Mouse (Mus musculus): Measurements from ENCODE around the gene Lclat1. TPM values are rescaled to one million over a fixed set of nuclear protein-coding genes. Genes with fewer than 3 reads are reported as not detected.
A peak's percentile ranks its signal among the peaks of the same experiment; 100 is the strongest.

Gene Lclat1
- polyA plus RNA-seq, 1 experiment from 2014 or later: 24.3 TPM

DNA sequence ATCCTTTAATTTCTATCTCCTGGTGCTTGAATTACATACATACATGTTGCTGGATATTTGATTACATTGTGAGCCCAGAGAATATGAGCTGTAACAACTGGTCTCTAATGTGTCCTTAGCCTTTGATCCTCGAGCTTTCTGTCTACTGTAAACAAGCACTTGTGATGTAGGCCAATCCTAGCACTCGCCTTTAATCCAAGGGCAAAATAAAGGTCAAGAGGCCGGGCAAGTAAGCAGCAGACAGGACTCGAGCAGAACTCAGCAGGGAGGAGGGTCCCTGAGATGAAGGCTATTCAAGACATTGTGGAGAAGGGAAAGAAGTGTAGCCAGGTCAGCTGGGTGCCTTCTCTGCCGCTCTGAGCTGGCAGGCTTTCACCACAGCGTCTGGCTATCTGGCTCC lies 4.8 kb downstream of the Lclat1 start:
- no peak for TF ChIP-seq CTCF (IDR thresholded peaks at IDR 0.05; ENCODE audit: low read depth)
- no peaks in the 10 kb centered on the region for H3K36me3 ChIP-seq (ENCODE audit: control insufficient read depth, insufficient read depth)
- ATAC-seq: no peak
- H3K9me3 ChIP-seq (ENCODE audit: control insufficient read depth): no peaks in the 10 kb centered on the region
- no peaks in the 10 kb centered on the region for H3K27me3 ChIP-seq (replicated peaks; ENCODE audit: control insufficient read depth, insufficient read depth, low read length)
- 24% methylated on average over 6 of the region's 6 CpGs for WGBS
- H3K4me1 ChIP-seq (replicated peaks; ENCODE audit: control insufficient read depth, insufficient read depth, low read length): peaks cover 17% of the 10 kb centered on the region; the same call in 1 of the 2 replicates
- peak overlapping the region; percentile 37 for H3K4me2 ChIP-seq (replicated peaks; ENCODE audit: low read depth)
- H3K4me3 ChIP-seq (ENCODE audit: low read depth, low read length): no peak overlapping the region
- no peak overlapping the region for H3K9ac ChIP-seq (ENCODE audit: low read depth, low read length)
- H3K27ac ChIP-seq (ENCODE audit: low read depth, low read length): peak overlapping the region; percentile 83

DNA sequence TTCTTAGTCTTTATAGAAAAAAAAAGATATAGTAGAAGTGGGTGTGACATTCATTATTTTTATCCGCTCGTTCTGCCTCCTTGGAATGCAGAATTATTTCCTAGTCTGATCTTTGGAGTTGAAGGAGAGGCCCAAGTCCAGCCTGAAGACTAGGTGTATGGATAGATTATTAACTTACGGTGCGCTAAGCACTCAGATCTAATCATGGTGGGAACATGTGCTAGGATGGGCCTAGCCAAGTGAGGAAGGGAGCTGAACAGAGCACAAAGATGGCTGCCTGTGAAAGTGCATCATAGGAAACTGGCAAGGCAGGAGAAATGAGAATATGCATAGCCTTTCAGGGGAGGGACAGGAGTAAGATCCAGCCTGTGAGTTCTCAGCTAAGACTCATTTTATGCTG lies 5.4 kb downstream of the Lclat1 start:
- TF ChIP-seq CTCF (IDR thresholded peaks at IDR 0.05; ENCODE audit: low read depth): no peak
- H3K27ac ChIP-seq (ENCODE audit: low read depth, low read length): peak overlapping the region; percentile 83
- peak; percentile 71 for ATAC-seq
- H3K4me3 ChIP-seq (ENCODE audit: low read depth, low read length): no peak overlapping the region
- H3K9ac ChIP-seq (ENCODE audit: low read depth, low read length): no peak overlapping the region
- peak overlapping the region; percentile 37; the same call in 1 of the 2 replicates for H3K4me2 ChIP-seq (replicated peaks; ENCODE audit: low read depth)
- H3K36me3 ChIP-seq (ENCODE audit: control insufficient read depth, insufficient read depth): no peaks in the 10 kb centered on the region
- H3K9me3 ChIP-seq (ENCODE audit: control insufficient read depth): no peaks in the 10 kb centered on the region
- H3K4me1 ChIP-seq (replicated peaks; ENCODE audit: control insufficient read depth, insufficient read depth, low read length): peaks cover 17% of the 10 kb centered on the region; the same call in 1 of the 2 replicates
- WGBS: 31% methylated on average over 4 of the region's 4 CpGs
- H3K27me3 ChIP-seq (replicated peaks; ENCODE audit: control insufficient read depth, insufficient read depth, low read length): no peaks in the 10 kb centered on the region

DNA sequence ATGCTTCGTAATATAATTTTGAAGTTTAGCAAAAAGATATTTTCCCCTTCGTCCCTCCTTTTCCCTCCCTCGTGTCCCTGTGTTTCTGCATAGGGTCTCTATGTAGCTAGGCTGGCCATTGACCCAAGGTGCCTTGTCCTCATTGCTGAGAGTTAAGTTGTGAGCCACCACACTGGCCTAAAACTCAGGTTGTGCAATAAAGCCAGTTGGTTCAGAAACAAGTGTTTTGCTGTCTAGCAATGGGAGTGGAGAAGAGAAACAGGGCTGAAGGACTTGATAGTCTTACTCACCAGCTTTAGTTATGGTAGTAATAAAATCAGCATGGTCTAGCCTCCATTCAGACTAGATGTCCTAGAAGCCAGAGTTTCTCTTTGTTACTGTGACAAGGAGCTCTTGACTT lies 10.3 kb downstream of the Lclat1 start:
- 94% methylated on average over 3 of the region's 3 CpGs for WGBS

DNA sequence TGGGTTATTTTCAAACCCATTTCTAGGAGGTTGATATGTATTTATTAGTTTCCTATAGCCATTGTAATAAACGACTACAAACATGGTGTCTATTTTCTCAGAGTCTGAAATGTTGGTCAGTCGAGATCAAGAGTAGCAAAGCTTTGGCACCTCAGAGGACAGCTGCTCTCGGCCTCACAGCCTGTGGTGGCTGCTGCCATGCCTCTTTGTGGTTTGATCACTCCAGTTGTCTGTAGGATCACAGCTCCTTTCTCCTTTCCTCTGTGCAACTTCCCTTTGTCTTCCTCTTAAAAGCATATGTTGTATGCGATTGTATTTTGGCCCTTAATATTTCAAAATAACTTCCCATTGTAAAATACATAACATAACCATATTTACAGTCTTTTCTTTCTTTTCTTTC lies 10.9 kb downstream of the Lclat1 start:
- no peak for ATAC-seq
- no peak overlapping the region for H3K9ac ChIP-seq (ENCODE audit: low read depth, low read length)
- WGBS: 76% methylated on average over 4 of the region's 4 CpGs
- no peak for TF ChIP-seq CTCF (IDR thresholded peaks at IDR 0.05; ENCODE audit: low read depth)
- H3K36me3 ChIP-seq (ENCODE audit: control insufficient read depth, insufficient read depth): no peaks in the 10 kb centered on the region
- H3K4me2 ChIP-seq (replicated peaks; ENCODE audit: low read depth): no peak overlapping the region
- peaks cover 6% of the 10 kb centered on the region; the same call in 1 of the 2 replicates for H3K4me1 ChIP-seq (replicated peaks; ENCODE audit: control insufficient read depth, insufficient read depth, low read length)
- no peaks in the 10 kb centered on the region for H3K9me3 ChIP-seq (ENCODE audit: control insufficient read depth)
- H3K27ac ChIP-seq (ENCODE audit: low read depth, low read length): no peak overlapping the region
- H3K4me3 ChIP-seq (ENCODE audit: low read depth, low read length): no peak overlapping the region
- H3K27me3 ChIP-seq (replicated peaks; ENCODE audit: control insufficient read depth, insufficient read depth, low read length): no peaks in the 10 kb centered on the region

More for the DNA sequence above, 10.3 kb downstream of the Lclat1 start:
- ATAC-seq: no peak
- Histone ChIP-seq H3K36me3 (ENCODE audit: control insufficient read depth, insufficient read depth) (no peaks in the 10 kb centered on the region), H3K4me3 (ENCODE audit: low read depth, low read length) (no peak overlapping the region), H3K4me2 (replicated peaks; ENCODE audit: low read depth) (no peak overlapping the region), H3K4me1 (replicated peaks; ENCODE audit: control insufficient read depth, insufficient read depth, low read length) (peaks cover 6% of the 10 kb centered on the region; the same call in 1 of the 2 replicates), H3K9ac (ENCODE audit: low read depth, low read length) (no peak overlapping the region), H3K9me3 (ENCODE audit: control insufficient read depth) (no peaks in the 10 kb centered on the region), H3K27ac (ENCODE audit: low read depth, low read length) (no peak overlapping the region), H3K27me3 (replicated peaks; ENCODE audit: control insufficient read depth, insufficient read depth, low read length) (no peaks in the 10 kb centered on the region)
- no peak for TF ChIP-seq CTCF (IDR thresholded peaks at IDR 0.05; ENCODE audit: low read depth)

DNA sequence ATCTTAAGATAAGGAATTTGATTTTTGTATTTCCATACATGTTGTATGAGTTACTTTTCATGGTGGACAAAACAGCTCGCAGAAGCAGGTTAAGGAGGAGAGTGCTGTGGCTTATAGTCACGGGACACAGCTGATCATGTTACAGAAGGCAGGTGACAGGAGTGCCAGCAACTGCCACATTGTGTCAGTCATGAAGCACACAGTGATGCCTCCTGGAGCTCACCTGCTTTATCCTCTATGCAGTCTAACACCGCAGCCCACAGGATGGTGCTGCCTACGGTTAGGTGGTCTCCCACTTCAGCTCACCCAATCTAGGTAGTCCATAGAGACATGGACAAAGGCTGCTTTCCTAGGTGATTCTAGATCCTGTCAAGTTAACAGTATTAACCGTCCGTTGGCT lies 11.4 kb downstream of the Lclat1 start:
- ATAC-seq: no peak
- H3K9ac ChIP-seq (ENCODE audit: low read depth, low read length): no peak overlapping the region
- no peak overlapping the region for H3K4me3 ChIP-seq (ENCODE audit: low read depth, low read length)
- TF ChIP-seq CTCF (IDR thresholded peaks at IDR 0.05; ENCODE audit: low read depth): 0 out of 2 replicates have a peak, but pooled peaks have one; percentile 24
- WGBS: 75% methylated on average over 6 of the region's 6 CpGs
- H3K27me3 ChIP-seq (replicated peaks; ENCODE audit: control insufficient read depth, insufficient read depth, low read length): no peaks in the 10 kb centered on the region
- peaks cover 6% of the 10 kb centered on the region; the same call in 1 of the 2 replicates for H3K4me1 ChIP-seq (replicated peaks; ENCODE audit: control insufficient read depth, insufficient read depth, low read length)
- no peak overlapping the region for H3K27ac ChIP-seq (ENCODE audit: low read depth, low read length)
- H3K36me3 ChIP-seq (ENCODE audit: control insufficient read depth, insufficient read depth): no peaks in the 10 kb centered on the region
- no peaks in the 10 kb centered on the region for H3K9me3 ChIP-seq (ENCODE audit: control insufficient read depth)
- H3K4me2 ChIP-seq (replicated peaks; ENCODE audit: low read depth): no peak overlapping the region

DNA sequence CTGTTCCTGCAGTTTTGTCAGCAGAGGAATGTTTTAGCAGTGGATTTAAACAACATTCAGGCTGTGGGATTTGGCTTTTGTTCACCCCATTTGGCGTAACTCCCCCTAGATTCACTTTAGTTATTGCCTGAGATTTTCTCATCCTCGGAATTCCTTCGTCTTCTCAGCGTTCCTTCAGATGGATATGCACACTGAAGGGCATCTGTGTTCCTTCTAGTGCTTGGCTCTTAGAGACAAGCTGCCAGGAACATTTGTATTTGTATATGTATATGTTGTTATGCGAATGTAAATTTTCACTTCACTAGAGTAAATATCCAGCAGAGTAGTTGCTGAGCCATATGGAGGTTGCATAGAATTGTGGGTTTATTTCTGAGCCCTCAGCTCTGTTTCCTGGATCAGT lies 12.8 kb downstream of the Lclat1 start:
- Histone ChIP-seq H3K4me2 (replicated peaks; ENCODE audit: low read depth) (no peak overlapping the region), H3K4me1 (replicated peaks; ENCODE audit: control insufficient read depth, insufficient read depth, low read length) (no peaks in the 10 kb centered on the region; the same call in 1 of the 2 replicates), H3K9ac (ENCODE audit: low read depth, low read length) (no peak overlapping the region), H3K36me3 (ENCODE audit: control insufficient read depth, insufficient read depth) (no peaks in the 10 kb centered on the region), H3K9me3 (ENCODE audit: control insufficient read depth) (no peaks in the 10 kb centered on the region), H3K27me3 (replicated peaks; ENCODE audit: control insufficient read depth, insufficient read depth, low read length) (no peaks in the 10 kb centered on the region), H3K27ac (ENCODE audit: low read depth, low read length) (no peak overlapping the region; the same call in 1 of the 2 replicates), H3K4me3 (ENCODE audit: low read depth, low read length) (no peak overlapping the region)
- TF ChIP-seq CTCF (IDR thresholded peaks at IDR 0.05; ENCODE audit: low read depth): no peak
- 64% methylated on average over 5 of the region's 5 CpGs for WGBS
- ATAC-seq: no peak

DNA sequence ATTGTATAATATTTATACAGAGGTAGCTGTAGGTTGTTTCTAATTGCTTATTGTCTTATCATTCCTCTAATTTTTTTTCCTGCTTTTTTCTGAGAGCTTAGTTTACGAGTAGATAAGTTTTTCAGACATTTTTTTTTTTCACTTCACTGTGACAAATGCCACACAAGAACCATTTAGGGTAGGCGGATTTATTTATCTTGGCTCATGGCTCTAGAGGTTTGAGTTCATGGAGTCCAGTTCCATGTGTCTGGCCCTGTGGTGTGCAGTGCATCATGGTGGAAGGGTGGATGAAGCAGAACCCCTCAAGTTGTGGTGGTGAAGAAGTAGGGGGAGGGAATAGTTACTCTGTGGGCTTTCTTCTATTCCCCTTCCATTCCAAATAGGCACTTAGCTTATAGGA lies 13.9 kb downstream of the Lclat1 start:
- no peak overlapping the region for H3K4me3 ChIP-seq (ENCODE audit: low read depth, low read length)
- 65% methylated on average over 2 of the region's 2 CpGs for WGBS
- no peak overlapping the region for H3K9ac ChIP-seq (ENCODE audit: low read depth, low read length)
- H3K27me3 ChIP-seq (replicated peaks; ENCODE audit: control insufficient read depth, insufficient read depth, low read length): no peaks in the 10 kb centered on the region
- no peak overlapping the region for H3K27ac ChIP-seq (ENCODE audit: low read depth, low read length)
- TF ChIP-seq CTCF (IDR thresholded peaks at IDR 0.05; ENCODE audit: low read depth): no peak
- H3K9me3 ChIP-seq (ENCODE audit: control insufficient read depth): no peaks in the 10 kb centered on the region
- no peak for ATAC-seq
- no peaks in the 10 kb centered on the region for H3K36me3 ChIP-seq (ENCODE audit: control insufficient read depth, insufficient read depth)
- H3K4me1 ChIP-seq (replicated peaks; ENCODE audit: control insufficient read depth, insufficient read depth, low read length): no peaks in the 10 kb centered on the region; the same call in 1 of the 2 replicates
- no peak overlapping the region for H3K4me2 ChIP-seq (replicated peaks; ENCODE audit: low read depth)

Measured in intestine, postnatal 0 days (tissue).